Mouse (Mus musculus) neural tube, embryonic 12.5 days (tissue): ENCODE results near the gene Elmo3. TPM values are rescaled to one million over a fixed set of nuclear protein-coding genes. Genes with fewer than 3 reads are reported as not detected.
A peak's percentile ranks its signal among the peaks of the same experiment; 100 is the strongest.

Experiments
- ATAC-seq: fragments of 200-750 bp; cut with Nextera tagmentation; 2 replicates; pipeline ENCODE4 v1.8.0; 2017; ENCODE audit warnings: low read depth, mild to moderate bottlenecking, moderate TSS enrichment, moderate library complexity; ENCODE audit not compliant: low FRiP score
- H3K27ac ChIP-seq: fragments of 300-500 bp; sonication (generic); 2 replicates; pipeline ENCODE4 v1.5.1; 2016
- H3K27me3 ChIP-seq: fragments of 300-500 bp; sonication (generic); replicated peaks from 2 replicates; pipeline ENCODE4 v1.6.1; 2016; ENCODE audit warnings: mild to moderate bottlenecking
- H3K36me3 ChIP-seq: fragments of 300-500 bp; sonication (generic); 2 replicates; pipeline ENCODE4 v1.6.1; 2016; ENCODE audit warnings: mild to moderate bottlenecking
- H3K4me1 ChIP-seq: fragments of 300-500 bp; sonication (generic); 2 replicates; pipeline ENCODE4 v1.6.1; 2016
- H3K4me2 ChIP-seq: fragments of 300-500 bp; sonication (generic); replicated peaks from 2 replicates; pipeline ENCODE4 v1.6.1; 2016; ENCODE audit warnings: mild to moderate bottlenecking
- H3K4me3 ChIP-seq: fragments of 300-500 bp; sonication (generic); 2 replicates; pipeline ENCODE4 v1.5.1; 2016
- H3K9ac ChIP-seq: fragments of 300-500 bp; sonication (generic); 2 replicates; pipeline ENCODE4 v1.6.1; 2016; ENCODE audit warnings: mild to moderate bottlenecking
- H3K9me3 ChIP-seq: fragments of 300-500 bp; sonication (generic); 2 replicates; pipeline ENCODE4 v1.6.1; 2016; ENCODE audit warnings: mild to moderate bottlenecking
- WGBS: fragments of 180-500 bp; shearing (Covaris S2); methylation state at CpG from one replicate; pipeline ENCODE4 v1.1.7; 2016; 5-methylcytosine and 5-hydroxymethylcytosine counted together
- microRNA counts: library from miRNA; unstranded; fragments of <30 nt; microRNA quantifications from one replicate; lab custom pipeline; 2017
- microRNA-seq: library from miRNA; unstranded; fragments of <30 nt; microRNA quantifications from one replicate; pipeline ENCODE4, GENCODE M21; 2017
- polyA plus RNA-seq: library from polyadenylated mRNA; unstranded; fragments of >200 nt; fragmentation: Nextera tagmentation; extraction: Ambion mirVana; gene quantifications from 2 replicates; pipeline ENCODE4 v1.2.1, GENCODE M21; 2016

The Elmo3 gene
- polyA plus RNA-seq, 1 experiment from 2014 or later = 2.2 TPM

GRCm38 (mm10) chr8:105355179-105356024 lies 50.0 kb downstream of the Elmo3 start:
- H3K4me1 ChIP-seq = peaks cover 3% of the 10 kb centered on the region; the same call in 1 of the 2 replicates
- H3K9me3 ChIP-seq = no peaks in the 10 kb centered on the region
- no peak overlapping the region for H3K4me2 ChIP-seq
- no peak for ATAC-seq
- no peaks in the 10 kb centered on the region for H3K27me3 ChIP-seq
- H3K9ac ChIP-seq = no peak overlapping the region
- H3K27ac ChIP-seq = no peak overlapping the region
- WGBS = 67% methylated on average over 26 of the region's 26 CpGs
- H3K36me3 ChIP-seq = 0 out of 2 replicates have a peak, but pooled peaks cover 6% of the 10 kb centered on the region
- H3K4me3 ChIP-seq = no peak overlapping the region

GRCm38 (mm10) chr8:105356681-105357080 lies 51.3 kb downstream of the Elmo3 start:
- no peak for ATAC-seq
- 88% methylated on average over 14 of the region's 14 CpGs for WGBS

GRCm38 (mm10) chr8:105359208-105359607 lies 53.8 kb downstream of the Elmo3 start:
- H3K9ac ChIP-seq = no peak overlapping the region
- no peak for ATAC-seq
- WGBS = 75% methylated on average over 15 of the region's 15 CpGs

More at GRCm38 (mm10) chr8:105356681-105357080, 51.3 kb downstream of the Elmo3 start:
- Histone ChIP-seq H3K9me3 (no peaks in the 10 kb centered on the region), H3K4me3 (no peak overlapping the region), H3K27me3 (no peaks in the 10 kb centered on the region), H3K9ac (no peak overlapping the region), H3K4me1 (no peaks in the 10 kb centered on the region), H3K4me2 (no peak overlapping the region), H3K36me3 (0 out of 2 replicates have a peak, but pooled peaks cover 6% of the 10 kb centered on the region), H3K27ac (no peak overlapping the region)

GRCm38 (mm10) chr8:105359646-105360045 lies 54.2 kb downstream of the Elmo3 start:
- Histone ChIP-seq H3K9ac (no peak overlapping the region), H3K9me3 (no peaks in the 10 kb centered on the region), H3K27me3 (no peaks in the 10 kb centered on the region), H3K4me2 (no peak overlapping the region), H3K36me3 (0 out of 2 replicates have a peak, but pooled peaks cover 6% of the 10 kb centered on the region), H3K4me1 (no peaks in the 10 kb centered on the region), H3K27ac (no peak overlapping the region), H3K4me3 (no peak overlapping the region)
- 53% methylated on average over 4 of the region's 4 CpGs for WGBS
- no peak for ATAC-seq

More at GRCm38 (mm10) chr8:105359208-105359607, 53.8 kb downstream of the Elmo3 start:
- Histone ChIP-seq H3K27ac (no peak overlapping the region), H3K36me3 (0 out of 2 replicates have a peak, but pooled peaks cover 6% of the 10 kb centered on the region), H3K27me3 (no peaks in the 10 kb centered on the region), H3K9me3 (no peaks in the 10 kb centered on the region), H3K4me1 (no peaks in the 10 kb centered on the region), H3K4me2 (no peak overlapping the region), H3K4me3 (no peak overlapping the region)

MicroRNAs encoded within 50 kb of the gene (microRNA counts, 519-probe panel; counts per million panel counts)
- 3,538 counts per million, percentile 73 among the panel's probes with 10 or more counts for microRNA mmu-miR-328 (lab: Ali Mortazavi, UCI)

Small RNA genes lying within 50 kb of the gene (microRNA-seq; reads per million reads assigned to microRNA genes)
- gene Gm27320 = not detected
- gene Mir328 = 150 reads per million, percentile 57 among the genes with 10 or more reads in this experiment

Other genes with a start within 250 kb of the Elmo3 start
- not detected in 2 replicates for gene Ces3b, start 221.8 kb upstream of the Elmo3 start, polyA plus RNA-seq
- gene Ces4a, start 173.8 kb upstream of the Elmo3 start, polyA plus RNA-seq = not detected in 2 replicates
- 65.8 and 73.1 TPM in 2 replicates for gene Cbfb, start 134.9 kb upstream of the Elmo3 start, polyA plus RNA-seq
- gene D230025D16Rik, start 80.5 kb upstream of the Elmo3 start, polyA plus RNA-seq = 26.4 and 27.1 TPM in 2 replicates
- gene B3gnt9, start 50.4 kb upstream of the Elmo3 start, polyA plus RNA-seq = 6.5 TPM in 2 replicates
- 18.7 and 21.2 TPM in 2 replicates for gene Tradd, start 41.0 kb upstream of the Elmo3 start, polyA plus RNA-seq
- 0.90 and 1.0 TPM in 2 replicates for gene Fbxl8, start 41.0 kb upstream of the Elmo3 start, polyA plus RNA-seq
- gene Hsf4, start 35.8 kb upstream of the Elmo3 start, polyA plus RNA-seq = 0.19 and 0.20 TPM in 2 replicates
- 3.5 and 4.3 TPM in 2 replicates for gene Nol3, start 29.5 kb upstream of the Elmo3 start, polyA plus RNA-seq
- gene 4931428F04Rik, start 15.7 kb upstream of the Elmo3 start, polyA plus RNA-seq = 70.6 and 78.4 TPM in 2 replicates
- 15.9 and 16.3 TPM in 2 replicates for gene Exoc3l, start 9.5 kb upstream of the Elmo3 start, polyA plus RNA-seq
- 66.0 and 75.6 TPM in 2 replicates for gene E2f4, start 7.9 kb upstream of the Elmo3 start, polyA plus RNA-seq
- 1.2 and 1.3 TPM in 2 replicates for gene Lrrc29, start 20.7 kb downstream of the Elmo3 start, polyA plus RNA-seq
- 112 and 113 TPM in 2 replicates for gene Tmem208, start 20.8 kb downstream of the Elmo3 start, polyA plus RNA-seq
- gene Fhod1, start 42.4 kb downstream of the Elmo3 start, polyA plus RNA-seq = 0.92 and 0.98 TPM in 2 replicates
- 4.4 and 4.5 TPM in 2 replicates for gene Slc9a5, start 43.2 kb downstream of the Elmo3 start, polyA plus RNA-seq
- gene Plekhg4, start 67.7 kb downstream of the Elmo3 start, polyA plus RNA-seq = 0.35 and 0.75 TPM in 2 replicates
- not detected in 2 replicates for gene Kctd19, start 107.9 kb downstream of the Elmo3 start, polyA plus RNA-seq
- gene Lrrc36, start 108.0 kb downstream of the Elmo3 start, polyA plus RNA-seq = 1.6 and 1.8 TPM in 2 replicates
- 242 and 246 TPM in 2 replicates for gene Tppp3, start 165.9 kb downstream of the Elmo3 start, polyA plus RNA-seq
- 29.0 and 30.7 TPM in 2 replicates for gene Zdhhc1, start 191.3 kb downstream of the Elmo3 start, polyA plus RNA-seq
- 23.8 and 25.7 TPM in 2 replicates for gene Hsd11b2, start 213.2 kb downstream of the Elmo3 start, polyA plus RNA-seq